Mouse (Mus musculus) spleen, adult 18-20 months (tissue): Measurements from ENCODE around the gene Ccnf.

ENCODE experiments used
- DNase-seq, 2 experiments: peaks; one replicate each; pipeline ENCODE4 v3.0.0; 2022; ENCODE audit warnings: mixed read lengths in 2 of 2

The Ccnf gene

DNA sequence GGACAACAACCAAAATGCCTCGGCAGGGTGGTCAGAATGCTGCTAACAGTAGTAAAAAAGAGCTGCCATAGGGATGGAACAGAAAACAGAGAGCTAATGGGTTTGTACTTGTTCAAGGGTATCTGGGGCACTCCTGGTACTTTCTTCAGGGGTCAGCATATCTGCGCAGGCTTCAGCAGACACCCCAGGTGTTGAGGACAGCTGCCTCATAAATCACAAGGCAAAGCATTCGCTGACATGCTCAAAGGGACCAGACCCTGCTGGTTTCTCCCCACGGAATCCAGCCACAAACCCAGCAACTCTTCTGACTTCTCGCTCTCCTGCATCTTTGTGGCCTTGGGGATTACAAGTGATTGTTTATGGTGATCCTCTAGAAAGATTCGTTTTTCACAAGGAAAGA lies 28.6 kb downstream of the Ccnf start:
- no peak for DNase-seq

DNA sequence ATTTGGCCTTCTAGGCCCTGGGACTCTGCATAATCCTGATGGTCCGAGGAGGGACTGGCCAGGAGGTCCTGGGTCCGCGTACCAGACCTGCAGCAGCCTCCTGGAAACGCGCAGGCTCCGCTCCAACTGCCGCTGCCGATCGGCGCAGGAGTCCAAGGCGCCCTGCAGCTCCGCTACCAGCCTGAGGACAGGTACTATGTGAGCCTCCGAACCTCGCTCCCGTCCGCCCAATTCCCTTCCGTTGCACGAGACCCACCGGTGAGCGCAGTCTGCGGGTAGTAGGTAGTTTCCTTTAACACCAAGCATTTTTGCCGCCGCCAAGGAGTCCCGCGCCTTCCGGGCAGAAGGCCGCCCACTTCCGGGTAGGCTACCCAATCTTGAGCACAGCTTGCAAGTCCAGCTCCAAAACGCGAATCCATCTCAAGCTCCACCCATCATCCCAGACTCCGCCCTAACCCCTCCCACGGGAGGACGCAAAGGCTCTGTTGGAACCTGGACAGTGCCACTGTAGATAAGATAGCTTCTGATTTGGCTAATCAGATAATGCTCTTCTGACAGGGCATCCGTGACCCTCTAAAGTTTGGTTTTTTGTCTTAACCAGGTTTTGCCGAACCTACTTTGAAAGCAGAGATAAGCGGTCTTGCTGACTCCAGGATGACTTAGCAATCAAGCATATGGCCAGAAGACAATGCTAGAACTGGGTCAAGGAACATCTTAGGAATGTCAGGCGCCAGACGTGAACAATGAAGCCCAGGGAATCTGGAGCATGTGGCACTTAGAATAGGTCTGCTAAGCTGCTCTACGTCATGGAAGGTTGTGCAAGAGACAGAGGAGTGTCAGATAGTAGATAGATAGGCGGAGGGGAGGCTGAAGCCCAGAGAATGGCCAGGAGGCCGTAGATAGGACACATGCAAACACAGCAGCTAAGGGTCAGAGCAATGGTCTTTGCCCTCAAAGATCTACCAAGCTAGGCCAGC lies 30.6 kb downstream of the Ccnf start, which contains the start of gene Tedc2:
Tedc2 (minus strand) TSS at position 417 of the 977 bp plus-strand sequence.
- peak; percentile 85 to 92 for DNase-seq

DNA sequence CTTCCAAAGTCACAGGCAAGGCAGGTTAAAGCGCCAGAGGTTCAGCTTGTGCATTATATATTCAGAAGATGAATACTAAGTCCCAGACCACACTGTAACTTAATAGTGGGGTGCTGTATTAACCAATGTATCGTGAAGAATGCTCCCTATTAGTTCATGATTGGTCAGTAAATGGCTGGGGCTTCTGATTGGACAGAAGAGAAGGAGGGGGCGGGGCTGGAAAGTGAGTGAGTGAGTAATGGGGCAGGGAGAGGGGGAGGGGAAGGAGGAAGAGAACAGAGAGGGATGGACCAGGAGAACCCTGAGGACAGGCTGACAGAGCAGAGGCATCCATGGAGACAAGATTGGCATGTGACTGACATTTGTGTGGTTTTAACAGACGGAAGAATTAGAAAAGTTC lies 34.4 kb downstream of the Ccnf start:
- DNase-seq, result no peak

DNA sequence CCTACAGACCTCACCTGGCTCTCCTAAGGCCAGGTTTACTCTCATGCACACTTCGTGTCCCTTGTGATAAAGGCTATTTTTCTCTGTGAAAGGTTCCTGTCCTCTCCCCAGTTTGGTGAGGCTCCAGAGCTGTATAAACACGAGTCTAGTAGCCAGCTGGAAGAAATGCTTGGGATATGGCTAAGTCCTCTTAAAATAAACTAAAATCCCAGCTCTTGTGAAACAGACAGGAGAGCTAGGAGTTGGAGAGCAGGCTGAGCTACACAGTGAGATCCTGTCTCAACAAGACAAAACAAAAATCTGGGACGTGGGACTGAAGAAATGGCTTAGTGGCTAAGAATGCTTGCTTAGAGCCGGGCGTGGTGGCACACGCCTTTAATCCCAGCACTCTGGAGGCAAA lies 38.1 kb downstream of the Ccnf start:
- DNase-seq, result no peak

DNA sequence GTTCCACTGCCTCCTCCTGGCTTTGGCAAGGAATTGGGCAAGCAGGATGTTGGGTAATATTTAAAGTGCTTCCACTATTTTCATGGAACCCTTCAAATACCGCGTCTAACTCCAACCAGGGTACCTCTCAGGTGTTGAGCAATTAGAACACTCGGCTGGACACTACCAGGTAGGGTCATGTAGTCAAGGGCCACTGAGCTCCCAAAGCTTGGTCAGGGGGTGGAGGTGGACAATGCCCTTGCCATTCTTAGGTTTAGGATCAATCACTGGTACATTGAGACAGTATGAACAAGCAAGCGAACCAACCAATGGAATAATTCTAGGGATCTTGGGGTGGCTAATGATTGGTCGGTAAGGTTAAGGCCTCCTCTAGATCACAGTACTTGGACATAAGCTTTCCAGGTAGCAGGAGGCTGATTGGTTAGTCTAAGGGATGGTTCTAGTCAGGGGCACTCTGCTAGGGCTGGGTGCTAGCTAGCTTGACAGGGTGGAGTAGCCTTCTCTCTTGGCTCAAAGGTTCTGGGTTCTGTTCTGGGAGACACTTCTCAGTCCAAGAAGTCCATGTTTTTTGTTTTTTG lies 38.8 kb downstream of the Ccnf start:
- DNase-seq, result no peak

DNA sequence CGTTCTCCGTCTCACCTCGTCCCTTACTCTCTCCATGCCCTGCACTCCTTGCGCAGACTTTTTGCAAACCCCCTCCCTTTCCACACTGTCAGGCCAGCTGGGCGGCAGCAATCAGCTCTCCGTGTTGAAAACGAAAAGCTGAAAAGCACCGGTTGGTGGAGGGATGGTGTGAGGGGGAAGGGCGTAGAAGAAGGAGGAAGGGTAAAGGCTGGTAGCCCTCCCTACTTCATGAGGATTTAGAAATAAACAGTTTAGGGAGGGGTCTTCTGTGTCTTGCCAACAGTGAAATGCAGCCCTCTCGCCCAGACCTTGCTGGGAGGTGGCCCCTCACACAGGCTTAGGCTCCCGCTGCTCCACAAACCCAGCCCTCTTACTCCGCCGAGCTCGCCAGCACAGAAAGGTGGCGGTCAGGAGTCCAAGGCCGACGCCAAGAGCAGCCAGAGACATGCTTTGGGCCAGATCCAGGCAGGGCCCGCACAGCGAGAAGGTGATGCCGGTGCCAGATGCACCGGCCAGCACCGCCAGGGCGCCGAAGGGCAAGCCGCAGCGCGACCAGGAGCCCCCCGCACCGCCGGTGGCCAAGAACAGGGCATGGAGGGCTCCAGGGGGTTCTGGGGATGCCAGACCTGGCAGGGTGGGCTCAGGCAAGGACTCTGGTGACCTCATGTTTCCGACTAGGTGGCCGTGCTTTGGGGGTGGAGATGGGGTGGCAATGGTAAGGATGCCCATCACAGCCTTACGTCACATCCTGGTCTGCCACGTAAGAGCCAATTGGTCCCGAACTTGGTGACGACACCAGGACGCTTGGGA lies 39.4 kb downstream of the Ccnf start:
- peak in 1 of 2 experiments; percentile 6 for DNase-seq

DNA sequence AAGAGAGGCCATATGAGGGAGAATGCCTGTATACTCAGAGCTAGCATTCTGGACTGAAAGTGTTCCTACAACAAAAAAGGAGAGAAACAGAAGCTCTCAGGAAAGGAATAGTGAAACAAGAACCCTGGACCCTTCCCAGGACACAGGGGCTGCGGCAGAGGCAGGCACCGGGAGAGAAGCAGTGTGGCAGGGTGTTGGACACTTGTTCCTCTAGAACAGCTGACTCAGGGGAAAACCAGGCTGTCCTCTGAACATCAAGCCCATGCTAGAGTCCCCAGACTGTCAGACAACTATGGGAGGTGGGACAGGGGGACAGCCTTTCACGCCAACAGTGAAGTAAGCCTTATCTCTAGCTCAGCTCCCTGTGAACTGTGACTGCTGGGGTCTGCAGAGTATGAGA lies 40.7 kb downstream of the Ccnf start:
- DNase-seq, result no peak

DNA sequence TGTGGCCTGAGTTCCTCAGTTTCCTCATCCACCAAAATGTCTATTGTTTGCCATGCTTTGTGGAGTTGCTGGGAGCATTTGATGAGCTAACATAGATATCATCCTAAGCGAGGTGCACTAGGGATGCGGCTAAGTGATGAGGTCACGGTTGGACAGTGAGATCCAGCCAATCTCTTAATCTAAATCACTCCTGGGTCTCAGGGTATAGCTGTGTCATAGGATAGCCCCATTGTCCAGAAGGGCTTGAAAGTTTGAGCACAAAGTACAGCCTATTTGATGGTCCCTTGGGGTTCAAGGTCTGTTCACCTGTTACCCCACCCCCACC lies 41.4 kb downstream of the Ccnf start:
- no peak for DNase-seq

DNA sequence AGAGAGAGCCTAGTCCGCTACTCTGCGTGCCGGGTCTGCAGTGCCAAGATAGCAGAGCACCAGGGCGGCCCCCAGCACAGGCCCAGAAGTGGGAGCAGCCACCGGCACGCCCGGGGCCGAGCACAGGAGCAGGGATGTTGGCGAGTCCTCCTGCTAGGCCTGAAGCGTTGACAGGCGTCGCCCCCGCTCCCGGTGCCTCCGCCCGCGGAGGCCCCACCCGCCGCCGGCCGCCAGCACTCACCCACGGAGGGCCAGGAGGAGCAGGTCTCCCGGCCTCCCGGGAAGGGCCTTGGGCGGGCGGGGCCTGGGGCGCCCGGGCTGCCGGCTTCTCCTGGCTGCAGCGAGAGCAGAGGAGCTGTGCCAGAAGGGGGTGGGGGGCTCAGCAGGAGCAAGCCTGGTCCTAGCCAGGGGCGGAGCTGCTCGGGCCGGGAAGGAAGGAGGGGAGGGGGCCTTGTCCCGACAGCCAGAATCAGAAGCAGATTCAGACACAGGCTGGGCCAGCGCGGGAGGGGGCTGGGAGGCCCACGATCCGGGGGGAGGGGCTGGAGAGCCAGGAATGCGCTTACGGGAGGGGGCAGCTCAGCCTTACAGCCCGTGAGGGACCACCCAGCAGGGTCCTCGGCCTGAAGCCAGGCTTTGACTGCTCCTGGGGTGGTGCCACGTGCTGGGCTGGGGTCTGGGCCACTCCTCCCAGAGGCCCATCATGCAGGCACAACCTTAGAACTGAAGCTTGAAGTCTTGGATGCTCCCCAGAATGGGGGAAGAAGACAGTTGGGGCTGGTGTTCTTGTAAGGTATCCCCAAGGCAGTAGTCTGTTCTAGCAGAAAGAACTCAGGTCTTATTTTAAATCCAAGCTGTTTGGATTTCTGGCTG lies 42.0 kb downstream of the Ccnf start, which contains the start of gene Ntn3:
Ntn3 (minus strand) TSS at position 489 of the 873 bp plus-strand sequence.
- no peak for DNase-seq

DNA sequence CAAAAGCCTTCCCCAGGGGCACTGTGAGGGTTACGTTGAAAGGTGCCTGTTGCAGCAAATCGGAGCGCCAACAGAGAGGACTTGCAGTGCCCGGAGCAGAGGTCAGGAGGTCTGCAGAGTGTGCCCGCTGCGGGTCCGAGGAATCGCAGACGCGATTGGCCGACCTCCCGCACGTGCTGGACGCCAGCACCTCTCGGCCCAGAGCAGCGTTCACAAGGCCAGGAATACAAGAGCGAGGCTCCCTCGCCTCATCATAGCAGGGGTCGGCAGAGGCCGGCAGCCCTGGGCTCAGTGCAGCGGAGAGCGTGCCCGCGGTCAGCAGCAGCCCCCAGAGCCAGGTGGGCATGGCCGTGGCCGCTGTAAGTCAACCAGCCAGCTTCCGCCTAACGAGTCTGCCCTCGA lies 42.6 kb downstream of the Ccnf start:
- peak in 1 of 2 experiments; percentile 19 for DNase-seq

DNA sequence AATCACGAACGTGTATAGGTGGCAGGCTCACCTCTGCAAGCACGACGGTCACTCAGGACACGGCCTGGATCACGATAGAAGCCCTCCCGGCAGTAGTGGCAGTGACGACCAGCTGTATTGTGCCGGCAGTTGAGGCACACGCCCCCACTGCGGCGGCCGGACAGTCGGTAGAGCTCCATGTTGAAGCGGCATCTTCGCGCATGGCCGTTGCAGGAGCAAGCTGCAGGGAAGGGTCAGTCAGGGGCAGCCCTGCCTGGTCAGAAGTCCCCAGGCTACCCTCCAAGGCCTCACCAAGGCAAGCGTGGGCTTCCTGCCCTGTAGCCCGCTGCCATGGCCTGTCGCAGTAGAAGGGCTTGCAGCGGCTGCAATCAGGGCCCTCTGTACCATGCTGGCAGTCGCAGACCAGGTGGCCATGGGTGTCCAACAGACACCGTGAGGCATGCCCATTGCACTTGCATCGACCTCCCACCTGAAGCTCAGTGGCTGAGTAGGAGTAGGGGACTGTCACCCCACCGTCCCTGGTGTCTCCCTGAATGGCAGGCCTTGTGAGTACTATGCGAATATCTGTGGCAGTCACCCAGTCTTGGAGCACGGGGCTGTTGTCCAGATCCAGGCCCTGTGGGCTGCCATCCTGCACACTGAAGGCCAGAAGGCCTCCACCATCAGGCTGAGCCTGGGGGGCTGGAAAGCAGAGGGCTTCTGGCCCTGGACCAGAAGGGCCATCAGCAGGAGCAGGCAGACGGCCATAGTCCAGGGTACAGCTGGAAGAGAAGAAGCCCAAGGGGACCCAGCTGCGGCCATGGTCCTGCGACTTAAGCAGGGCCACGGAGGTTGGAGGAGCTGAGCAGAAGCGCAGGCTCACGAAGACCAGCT lies 43.3 kb downstream of the Ccnf start:
- DNase-seq, result no peak

DNA sequence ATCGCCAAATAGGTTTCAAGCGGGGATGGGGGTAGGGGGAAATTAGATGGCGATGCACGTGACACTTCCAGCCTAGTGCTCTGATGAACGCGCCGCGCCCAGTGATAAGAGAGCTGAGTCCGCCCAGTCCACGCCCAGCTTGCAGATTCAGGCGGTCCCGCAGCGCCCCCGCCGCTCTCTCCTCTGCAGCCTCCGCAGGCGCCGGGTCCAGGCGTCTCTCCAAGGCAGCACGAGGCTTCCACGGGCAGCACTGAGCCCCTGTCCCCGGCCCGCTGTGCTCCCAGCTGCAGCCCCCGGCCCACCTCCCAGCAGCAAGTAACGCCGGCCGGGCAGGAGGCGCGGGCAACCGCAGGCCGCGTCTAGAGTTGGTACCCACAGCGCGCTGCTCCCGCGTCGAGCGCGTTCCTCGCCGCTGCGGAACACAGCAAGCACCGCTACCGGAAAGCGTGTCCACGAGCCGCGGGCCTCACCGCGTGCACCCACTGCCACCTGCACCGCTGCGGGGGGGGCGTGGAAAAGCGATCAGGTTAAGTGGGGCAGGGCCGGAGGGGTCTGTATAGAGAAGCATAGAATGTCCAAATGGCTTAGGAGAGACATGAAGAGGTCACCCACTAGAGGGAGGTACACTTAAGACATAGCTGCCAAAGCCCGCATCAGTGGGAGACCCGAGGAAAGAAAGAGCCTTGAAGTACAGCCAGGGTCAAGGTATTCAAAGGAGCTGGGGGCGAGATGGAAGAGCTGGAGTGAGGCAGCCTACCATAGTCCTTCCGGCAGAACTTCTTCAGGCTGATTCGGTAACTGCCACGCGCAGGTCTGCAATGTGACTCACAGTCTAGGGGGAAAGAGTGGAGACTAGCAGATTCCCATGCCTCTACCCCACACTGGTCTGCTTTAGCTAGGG lies 44.6 kb downstream of the Ccnf start:
- peak; percentile 24 to 35 for DNase-seq

DNA sequence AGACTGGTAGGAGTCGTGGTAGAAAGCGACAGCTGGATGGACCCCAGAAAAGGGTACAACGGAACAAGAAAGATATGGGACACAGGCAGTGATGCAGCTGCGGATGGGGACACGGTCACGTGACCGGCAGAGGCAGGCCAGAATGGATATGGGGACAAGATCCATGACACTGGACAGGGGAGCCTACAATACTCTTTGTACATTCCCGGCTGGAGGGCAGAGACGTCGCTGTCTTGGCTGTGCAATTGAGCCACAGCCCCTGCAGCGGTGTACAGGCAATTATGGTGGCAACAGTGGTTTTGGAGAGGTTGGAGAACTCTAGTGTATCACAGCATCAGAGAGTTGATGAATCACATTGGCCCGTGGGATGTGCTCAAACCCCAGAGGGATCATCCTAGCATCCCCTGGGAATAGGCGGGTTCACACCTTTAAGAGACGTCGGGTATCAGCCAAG lies 45.3 kb downstream of the Ccnf start:
- no peak for DNase-seq

DNA sequence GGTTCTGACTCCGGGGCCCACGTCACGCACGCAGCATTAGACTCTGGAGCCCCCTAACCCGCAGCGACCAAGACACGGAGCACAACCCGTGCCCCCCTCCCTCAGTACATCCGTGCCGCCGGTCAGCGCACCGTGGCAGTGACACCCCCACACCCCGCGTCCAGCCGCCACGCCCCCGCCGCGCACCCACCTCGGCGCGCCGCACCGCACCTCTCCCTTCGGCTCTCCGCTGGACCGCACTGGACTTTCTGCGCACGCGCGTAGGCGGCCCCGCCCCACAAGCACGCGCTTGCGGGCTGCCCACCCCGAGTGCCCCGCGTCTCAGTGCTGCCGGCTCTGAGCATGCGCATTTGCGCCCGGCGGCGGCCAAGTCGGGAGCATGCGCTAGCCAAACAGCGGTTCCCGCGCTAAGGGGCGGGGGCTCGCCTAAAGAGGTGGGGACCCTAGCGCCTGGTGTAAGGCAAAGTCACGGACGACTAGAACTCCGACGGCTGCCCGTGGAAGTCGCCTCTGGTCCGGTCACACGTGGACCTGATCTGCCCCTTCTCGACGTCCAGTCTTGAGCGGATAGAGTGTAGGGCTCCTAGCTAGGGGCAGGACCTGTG lies 45.9 kb downstream of the Ccnf start, which contains the start of gene Tbc1d24:
Tbc1d24 (minus strand) TSS at position 279 of the 605 bp plus-strand sequence.
- DNase-seq, result peak; percentile 72 to 80

DNA sequence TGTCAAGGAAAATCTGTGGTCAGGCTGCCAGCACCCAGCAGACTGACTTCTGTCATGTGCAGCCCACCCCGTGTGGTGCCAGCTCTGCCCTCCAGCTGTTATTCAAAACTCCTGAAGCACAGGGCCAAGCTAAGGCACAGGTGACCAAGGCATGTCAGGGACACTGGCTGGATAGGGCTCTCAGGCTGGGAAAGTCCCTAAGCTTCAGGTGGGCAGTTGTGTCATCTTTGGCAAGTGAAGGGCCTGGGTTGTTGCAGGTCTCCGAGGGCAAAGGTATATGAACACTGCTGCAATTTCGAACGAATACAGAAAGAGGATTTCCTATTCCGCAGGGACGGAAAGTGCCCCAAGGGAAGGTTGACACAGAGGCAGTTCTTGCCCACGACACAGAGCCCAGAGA lies 46.4 kb downstream of the Ccnf start:
- no peak for DNase-seq

DNA sequence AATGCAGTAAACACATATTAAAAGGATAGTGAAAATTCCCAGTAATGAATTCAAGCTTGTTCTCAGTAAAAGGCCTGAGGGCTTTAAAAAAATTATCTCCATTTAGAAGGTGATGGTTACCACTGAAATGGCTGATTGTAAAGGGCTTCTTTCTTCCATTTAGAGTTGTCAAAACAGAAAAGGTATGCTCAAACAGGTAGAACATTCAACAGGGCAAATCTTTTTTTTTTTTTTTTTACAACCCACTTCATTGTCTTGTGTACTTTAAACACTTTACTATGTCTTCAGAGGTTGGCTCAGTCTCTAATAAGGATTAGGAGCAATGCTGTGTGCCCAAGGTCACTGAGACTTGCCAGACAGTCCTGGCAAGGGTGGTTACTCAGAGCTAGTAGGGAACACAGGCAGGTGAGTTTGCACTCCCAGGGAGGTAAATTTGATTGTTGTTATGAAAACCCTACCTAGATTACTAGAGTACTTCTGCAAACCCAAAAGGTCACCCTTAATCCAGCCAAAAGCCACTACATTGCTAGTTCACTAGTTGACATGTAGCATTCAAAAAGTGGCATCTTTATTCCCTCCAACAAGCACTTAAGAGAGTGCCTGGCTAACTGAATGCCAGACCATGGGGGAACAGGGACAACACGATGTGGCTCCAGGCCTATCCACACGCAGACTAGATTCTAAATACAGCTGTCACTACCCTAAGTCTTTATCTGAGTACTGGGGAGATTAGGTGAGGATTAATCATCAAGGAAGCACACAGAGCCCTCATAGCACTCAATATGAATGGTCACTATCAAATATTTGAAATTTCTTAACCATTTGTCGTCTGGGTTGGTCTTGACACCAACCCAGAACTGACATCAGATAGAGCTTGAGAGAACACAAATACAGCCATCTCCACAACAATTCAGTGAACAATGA lies 47.4 kb downstream of the Ccnf start:
- DNase-seq, result no peak

DNA sequence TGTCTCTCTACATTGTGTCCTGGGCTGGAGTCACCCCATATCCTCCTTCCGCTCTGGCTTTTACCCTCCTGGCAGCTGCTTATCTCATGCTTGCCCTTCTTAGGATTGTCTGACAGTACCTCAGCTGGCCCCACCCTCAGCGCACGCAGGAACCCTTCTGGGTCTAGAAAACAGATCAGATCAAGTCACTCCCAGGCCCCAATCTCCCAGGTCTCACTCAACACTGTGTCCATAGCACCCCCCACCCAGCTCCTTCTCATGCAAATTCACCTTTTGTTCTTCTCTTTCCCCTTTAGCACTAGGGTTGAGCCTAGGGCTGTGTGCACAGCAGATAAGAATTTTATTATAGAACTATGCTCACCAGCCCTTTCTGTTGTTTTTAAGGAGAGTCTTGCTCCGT lies 48.2 kb downstream of the Ccnf start:
- no peak for DNase-seq

DNA sequence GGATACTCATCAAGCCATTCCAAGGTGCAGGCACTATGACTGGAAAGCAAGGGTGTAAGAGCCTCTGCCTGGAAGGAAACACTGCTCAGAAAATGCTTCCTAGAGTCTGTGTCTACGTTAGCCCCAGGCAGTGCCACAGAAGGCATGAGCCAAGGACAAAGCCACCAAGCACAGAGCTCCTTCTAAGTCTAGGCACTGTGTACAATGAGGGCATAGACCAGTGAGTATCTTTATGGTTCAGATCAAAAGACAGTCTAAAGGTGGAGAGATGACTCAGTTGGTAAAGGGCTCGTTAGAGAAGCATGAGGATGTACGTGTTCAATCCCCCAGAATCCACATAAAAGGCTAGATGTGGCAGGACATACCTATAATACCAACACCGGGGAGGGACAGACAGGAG lies 50.2 kb downstream of the Ccnf start:
- DNase-seq, result no peak
